Mouse (Mus musculus) kidney, embryonic 16.5 days (tissue): ENCODE results near the gene Wdr53. TPM values are rescaled to one million over a fixed set of nuclear protein-coding genes. Genes with fewer than 3 reads are reported as not detected.
A peak's percentile ranks its signal among the peaks of the same experiment; 100 is the strongest.
"Not testable (repeated sequence)": the region's sequence is repeated elsewhere in the genome, so short reads cannot be mapped to it uniquely, and the experiment has no call there.

Experiments used
- ATAC-seq: fragments of 200-750 bp; cut with Nextera tagmentation; 2 replicates; pipeline ENCODE4 v1.8.0; 2017; ENCODE audit warnings: moderate TSS enrichment; ENCODE audit not compliant: low FRiP score, low TSS enrichment
- H3K27ac ChIP-seq: fragments of 300-500 bp; sonication (generic); 2 replicates; pipeline ENCODE4 v1.5.1; 2014; ENCODE audit warnings: low read length
- H3K27me3 ChIP-seq: fragments of 300-500 bp; sonication (generic); 2 replicates; pipeline ENCODE4 v1.6.1; 2014; ENCODE audit warnings: low read length, control low read depth, mixed read lengths; ENCODE audit not compliant: insufficient read depth
- H3K36me3 ChIP-seq: fragments of 300-500 bp; sonication (generic); 2 replicates; pipeline ENCODE4 v1.6.1; 2014; ENCODE audit warnings: low read length, control low read depth, mixed read lengths; ENCODE audit not compliant: insufficient read depth
- H3K4me1 ChIP-seq: fragments of 300-500 bp; sonication (generic); 2 replicates; pipeline ENCODE4 v1.6.1; 2014; ENCODE audit warnings: low read length, control low read depth, mixed read lengths; ENCODE audit not compliant: insufficient read depth
- H3K4me2 ChIP-seq: fragments of 300-500 bp; sonication (generic); replicated peaks from 2 replicates; pipeline ENCODE4 v1.6.1; 2014; ENCODE audit warnings: low read depth, low read length
- H3K4me3 ChIP-seq: fragments of 300-500 bp; sonication (generic); 2 replicates; pipeline ENCODE4 v1.5.1; 2014; ENCODE audit warnings: mild to moderate bottlenecking, low read length
- H3K9ac ChIP-seq: fragments of 300-500 bp; sonication (generic); replicated peaks from 2 replicates; pipeline ENCODE4 v1.6.1; 2014; ENCODE audit warnings: low read length
- H3K9me3 ChIP-seq: fragments of 300-500 bp; sonication (generic); 2 replicates; pipeline ENCODE4 v1.6.1; 2016; ENCODE audit warnings: low read length, control low read depth
- WGBS: fragments of 180-500 bp; shearing (Covaris S2); extraction: QIAGEN DNeasy Blood & Tissue Kit; methylation state at CpG from one replicate; pipeline ENCODE4 v1.1.7; 2014; 5-methylcytosine and 5-hydroxymethylcytosine counted together
- polyA plus RNA-seq: library from polyadenylated mRNA; unstranded; fragments of >200 nt; fragmentation: Nextera tagmentation; extraction: Ambion mirVana; gene quantifications from 2 replicates; pipeline ENCODE4 v1.2.1, GENCODE M21; 2015

The Wdr53 gene
- polyA plus RNA-seq, 1 experiment from 2014 or later = 19.7 TPM

GRCm38 (mm10) chr16:32232050-32232449, 15.0 kb upstream of the Wdr53 start:
- H3K9me3 ChIP-seq, ATAC-seq: not testable (repeated sequence)
- peaks cover 16% of the 10 kb centered on the region; the same call in 1 of the 2 replicates for H3K36me3 ChIP-seq

GRCm38 (mm10) chr16:32237930-32238680, 8.9 kb upstream of the Wdr53 start:
- Histone ChIP-seq H3K27ac (no peak overlapping the region), H3K27me3 (no peaks in the 10 kb centered on the region), H3K4me2 (no peak overlapping the region), H3K9ac (no peak overlapping the region), H3K9me3 (no peaks in the 10 kb centered on the region), H3K4me1 (no peaks in the 10 kb centered on the region), H3K4me3 (no peak overlapping the region), H3K36me3 (peaks cover 18% of the 10 kb centered on the region)
- no peak for ATAC-seq
- 86% methylated on average over 19 of the region's 19 CpGs for WGBS

More at GRCm38 (mm10) chr16:32232050-32232449, 15.0 kb upstream of the Wdr53 start:
- not testable (repeated sequence) for H3K9ac ChIP-seq, H3K4me3 ChIP-seq, H3K27ac ChIP-seq, H3K4me2 ChIP-seq, H3K4me1 ChIP-seq, H3K27me3 ChIP-seq
- WGBS = 83% methylated on average over 3 of the region's 3 CpGs

GRCm38 (mm10) chr16:32239428-32240312, 7.4 kb upstream of the Wdr53 start:
- peaks cover under 1% of the 10 kb centered on the region for H3K4me1 ChIP-seq
- no peaks in the 10 kb centered on the region for H3K9me3 ChIP-seq
- H3K27me3 ChIP-seq = no peaks in the 10 kb centered on the region
- peaks cover 15% of the 10 kb centered on the region for H3K36me3 ChIP-seq
- no peak overlapping the region for H3K9ac ChIP-seq
- no peak overlapping the region for H3K4me2 ChIP-seq
- 89% methylated on average over 2 of the region's 2 CpGs for WGBS
- no peak for ATAC-seq
- H3K4me3 ChIP-seq = no peak overlapping the region
- no peak overlapping the region for H3K27ac ChIP-seq

DNA sequence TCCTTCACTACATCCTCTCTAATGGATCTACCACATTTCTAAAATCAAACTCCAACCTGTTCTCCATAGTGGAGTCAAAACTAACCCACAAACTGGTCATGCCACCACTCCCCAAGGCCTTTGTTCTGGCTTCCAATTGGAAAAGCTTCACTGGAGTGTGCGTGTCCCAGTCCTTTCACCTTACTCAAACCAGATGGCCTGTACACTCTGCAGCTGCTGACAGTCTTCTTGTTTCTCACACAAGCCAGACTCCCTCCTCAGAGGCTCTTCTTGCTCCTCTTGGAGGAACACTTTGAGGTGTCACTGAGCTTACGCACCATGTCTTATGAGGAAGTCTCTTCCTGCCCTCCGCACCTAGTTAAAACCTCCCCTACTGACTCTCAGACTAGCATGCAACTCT, 3.1 kb upstream of the Wdr53 start:
- peaks cover 17% of the 10 kb centered on the region for H3K4me1 ChIP-seq
- no peak for ATAC-seq
- WGBS = 94% methylated on average over 3 of the region's 3 CpGs
- H3K27me3 ChIP-seq = no peaks in the 10 kb centered on the region
- no peaks in the 10 kb centered on the region for H3K9me3 ChIP-seq
- no peaks in the 10 kb centered on the region for H3K36me3 ChIP-seq
- no peak overlapping the region for H3K27ac ChIP-seq
- no peak overlapping the region for H3K4me2 ChIP-seq
- H3K4me3 ChIP-seq = no peak overlapping the region
- no peak overlapping the region for H3K9ac ChIP-seq

DNA sequence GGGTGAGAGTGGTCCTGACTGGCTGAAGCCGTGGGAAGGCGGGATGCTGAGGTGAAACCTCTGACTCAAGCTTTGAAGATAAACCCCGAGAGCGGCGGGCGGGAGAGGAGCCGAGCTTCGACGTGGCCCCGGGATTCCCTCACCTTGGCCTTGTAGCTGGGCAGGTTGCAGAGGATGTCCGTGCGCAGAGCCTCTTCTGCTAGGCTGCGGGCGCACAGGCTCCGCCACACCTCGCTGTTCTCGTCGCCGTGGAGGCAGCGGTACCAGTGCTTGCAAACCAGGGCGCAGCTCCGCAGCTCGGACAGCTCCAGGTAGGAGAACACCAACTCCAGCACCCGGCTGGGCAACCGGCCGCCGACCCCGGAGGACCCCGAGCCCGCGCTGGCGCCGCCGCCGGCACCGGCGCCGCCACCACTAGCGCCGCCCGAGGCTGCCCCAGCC, 656 bp upstream of the Wdr53 start:
- H3K36me3 ChIP-seq = no peaks in the 10 kb centered on the region
- peak overlapping the region; percentile 70 for H3K4me2 ChIP-seq
- H3K27ac ChIP-seq = peak overlapping the region; percentile 95
- peaks cover 17% of the 10 kb centered on the region for H3K4me1 ChIP-seq
- ATAC-seq = peak; percentile 64
- no peaks in the 10 kb centered on the region for H3K9me3 ChIP-seq
- peak overlapping the region; percentile 80 for H3K4me3 ChIP-seq
- H3K9ac ChIP-seq = peak overlapping the region; percentile 95
- no peaks in the 10 kb centered on the region for H3K27me3 ChIP-seq
- WGBS = 0% methylated on average over 38 of the region's 41 CpGs

DNA sequence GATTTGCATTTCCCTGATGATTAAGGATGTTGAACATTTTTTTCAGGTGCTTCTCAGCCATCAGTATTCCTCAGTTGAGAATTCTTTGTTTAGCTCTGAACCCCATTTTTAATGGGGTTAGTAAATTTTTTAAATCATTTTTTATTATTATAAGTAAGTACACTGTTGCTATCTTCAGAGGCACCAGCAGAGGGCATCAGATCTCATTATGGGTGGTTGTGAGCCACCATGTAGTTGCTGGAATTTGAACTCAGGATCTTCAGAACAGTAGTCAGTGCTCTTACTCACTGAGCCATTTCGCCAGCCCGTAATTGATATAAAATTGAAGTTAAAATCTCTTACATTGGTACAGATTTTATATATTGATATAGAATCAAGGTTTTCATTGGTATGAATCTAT, 17.2 kb downstream of the Wdr53 start:
- H3K36me3 ChIP-seq, H3K27me3 ChIP-seq, H3K27ac ChIP-seq, H3K4me1 ChIP-seq, H3K4me2 ChIP-seq, H3K9me3 ChIP-seq, H3K4me3 ChIP-seq, ATAC-seq, H3K9ac ChIP-seq: not testable (repeated sequence)
- WGBS = 83% methylated on average over 2 of the region's 2 CpGs

- no peak for ATAC-seq
These were observed 24.3 kb downstream of the Wdr53 start, which contains the start of gene Smco1 for GRCm38 (mm10) chr16:32271291-32271690. Gene Smco1, plus strand, starts transcription at chr16:32271468.

DNA sequence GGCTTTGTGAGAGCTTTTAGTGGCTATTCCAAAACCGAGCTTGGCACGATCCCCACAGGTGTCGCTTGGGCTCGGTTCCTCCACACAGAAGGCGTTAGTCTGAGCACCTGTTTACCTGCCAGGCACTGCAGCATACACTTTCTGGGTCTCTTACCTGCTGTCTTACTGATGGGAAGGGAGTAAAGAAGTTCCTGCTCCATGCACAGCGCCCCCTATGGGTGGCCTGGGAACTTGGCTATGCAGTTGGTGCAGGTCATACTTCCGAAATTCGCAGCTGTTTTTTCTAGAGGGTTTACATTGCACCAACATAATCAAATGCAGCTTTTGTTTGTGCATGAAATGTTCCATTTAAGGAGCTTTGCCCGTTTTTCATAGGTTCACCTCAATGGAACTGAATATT, 26.3 kb downstream of the Wdr53 start:
- no peaks in the 10 kb centered on the region for H3K36me3 ChIP-seq
- H3K4me3 ChIP-seq = no peak overlapping the region
- H3K4me1 ChIP-seq = peaks cover 7% of the 10 kb centered on the region; the same call in 1 of the 2 replicates
- ATAC-seq = no peak
- no peaks in the 10 kb centered on the region for H3K9me3 ChIP-seq
- H3K27ac ChIP-seq = no peak overlapping the region
- 50% methylated on average over 9 of the region's 9 CpGs for whole genome bisulfite sequencing
- no peaks in the 10 kb centered on the region for H3K27me3 ChIP-seq
- no peak overlapping the region for H3K4me2 ChIP-seq
- no peak overlapping the region for H3K9ac ChIP-seq

More at GRCm38 (mm10) chr16:32271291-32271690, 24.3 kb downstream of the Wdr53 start, which contains the start of gene Smco1:
- Histone ChIP-seq H3K4me2 (no peak within 1 kb of the TSS), H3K27ac (no peak within 1 kb of the TSS), H3K4me3 (no peak within 1 kb of the TSS), H3K27me3 (no peaks in the 10 kb centered on the region), H3K4me1 (no peaks in the 10 kb centered on the region), H3K36me3 (no peaks in the 10 kb centered on the region), H3K9me3 (no peaks in the 10 kb centered on the region), H3K9ac (no peak within 1 kb of the TSS)
- 80% methylated on average over 11 of the region's 11 CpGs for WGBS

DNA sequence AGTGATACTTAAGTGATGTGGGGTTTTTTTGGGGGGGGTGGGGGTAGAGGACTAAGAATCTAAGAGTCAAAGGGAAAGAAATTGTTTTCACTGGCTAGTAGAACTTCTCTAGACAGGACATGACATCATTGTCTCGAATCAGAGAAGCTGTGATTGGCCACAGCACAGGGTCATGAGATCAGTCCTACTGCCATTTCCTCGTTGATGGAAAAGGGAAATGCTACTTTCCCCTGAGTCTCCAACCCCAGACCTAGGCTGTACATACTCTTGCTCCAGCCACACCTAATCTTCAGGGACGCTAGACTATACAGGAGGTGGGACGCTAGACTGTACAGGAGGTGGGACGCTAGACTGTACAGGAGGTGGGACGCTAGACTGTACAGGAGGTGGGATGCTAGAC, 28.0 kb downstream of the Wdr53 start:
- Histone ChIP-seq H3K4me1 (peaks cover 17% of the 10 kb centered on the region; the same call in 1 of the 2 replicates), H3K9me3 (peaks cover under 1% of the 10 kb centered on the region; the same call in 1 of the 2 replicates), H3K9ac (no peak overlapping the region), H3K27ac (no peak overlapping the region), H3K4me2 (no peak overlapping the region), H3K36me3 (peaks cover 1% of the 10 kb centered on the region), H3K27me3 (no peaks in the 10 kb centered on the region), H3K4me3 (no peak overlapping the region)
- no peak for ATAC-seq
- 86% methylated on average over 6 of the region's 6 CpGs for WGBS
